Comparison of ENCODE assay signal across 34 mouse cellular contexts in the genomic region with DNA sequence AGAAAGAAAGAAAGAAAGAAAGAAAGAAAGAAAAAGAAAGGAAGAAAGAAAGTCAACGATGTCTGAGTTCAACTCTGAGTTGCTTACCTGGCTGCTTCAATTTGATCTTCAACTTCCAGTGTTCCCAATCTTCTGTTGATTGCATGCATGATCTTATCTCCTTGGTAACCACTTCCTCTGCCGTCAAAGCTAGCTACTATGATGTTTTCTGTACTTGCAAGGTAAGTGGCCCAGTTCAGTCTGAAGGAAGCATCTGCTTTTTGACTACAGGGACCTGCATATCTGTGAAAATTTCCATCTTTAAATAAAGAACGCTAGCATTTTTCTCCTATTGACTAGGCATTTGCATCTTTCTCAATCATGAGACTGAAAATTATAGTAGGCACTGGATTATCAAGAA. TPM values are rescaled to one million over a fixed set of nuclear protein-coding genes. Genes with fewer than 3 reads are reported as not detected.
A peak's percentile ranks its signal among the peaks of the same experiment; 100 is the strongest.
DNase-seq lines count a peak whose midpoint lies in the region; ATAC-seq lines count a peak whose summit lies in the region.
"Had no signal": no experiment of that assay in that cellular context is flagged by ENCODE, and none has a peak within 500 bp of the region (broad histone marks: within the 10 kb centered on the region; RNA-seq: fewer than 3 reads in every experiment).

No protein-coding gene starts in this region.

- H3K9ac ChIP-seq in forebrain, embryonic 14.5 days (ENCODE audit: low read length), result no peak overlapping the region
- no peak overlapping the region for H3K9ac ChIP-seq in midbrain, embryonic 14.5 days (replicated peaks; ENCODE audit: low read length)
- H3K9ac ChIP-seq: embryonic facial prominence, embryonic 12.5 days; forebrain, embryonic 15.5 days; heart, embryonic 13.5 days; hindbrain, embryonic 15.5 days; intestine, embryonic 15.5 days; limb, embryonic 12.5 days; liver, embryonic 15.5 days; lung, embryonic 14.5 days; neural tube, embryonic 13.5 days; stomach, embryonic 15.5 days had no signal

- H3K27me3 ChIP-seq in forebrain, embryonic 14.5 days (replicated peaks; ENCODE audit: control insufficient read depth, insufficient read depth, low read length), result no peaks in the 10 kb centered on the region
- no peaks in the 10 kb centered on the region for H3K27me3 ChIP-seq in midbrain, embryonic 14.5 days (ENCODE audit: control insufficient read depth, insufficient read depth, low read length)
- H3K27me3 ChIP-seq: embryonic facial prominence, embryonic 12.5 days; forebrain, embryonic 15.5 days; heart, embryonic 13.5 days; hindbrain, embryonic 15.5 days; intestine, embryonic 15.5 days; limb, embryonic 12.5 days; liver, embryonic 15.5 days; neural tube, embryonic 13.5 days; stomach, embryonic 15.5 days had no signal

- 0 out of 2 replicates have a peak, but pooled peaks have one; percentile 31 for ATAC-seq in megakaryocyte progenitor cell, adult 5-6 weeks (replicated peaks; ENCODE audit: poor library complexity)
- ATAC-seq in forebrain, embryonic 14.5 days, result no peak
- ATAC-seq in midbrain, embryonic 14.5 days (ENCODE audit: low FRiP score, low TSS enrichment), result no peak
- ATAC-seq: forebrain, embryonic 15.5 days; intestine, embryonic 15.5 days had no signal

- no peak overlapping the region for H3K4me3 ChIP-seq in forebrain, embryonic 14.5 days (ENCODE audit: low read depth, low read length)
- H3K4me3 ChIP-seq in midbrain, embryonic 14.5 days (replicated peaks; ENCODE audit: low read depth, low read length), result no peak overlapping the region
- H3K4me3 ChIP-seq: embryonic facial prominence, embryonic 12.5 days; forebrain, embryonic 15.5 days; heart, embryonic 13.5 days; hindbrain, embryonic 10.5 days; hindbrain, embryonic 15.5 days; intestine, embryonic 15.5 days; left cerebral cortex, adult 2 months; limb, embryonic 12.5 days; liver, embryonic 15.5 days; midbrain, embryonic 10.5 days; myocyte; neural tube, embryonic 13.5 days; stomach, embryonic 15.5 days had no signal

- H3K4me2 ChIP-seq in forebrain, embryonic 14.5 days (ENCODE audit: low read length), result no peak overlapping the region
- no peak overlapping the region for H3K4me2 ChIP-seq in midbrain, embryonic 14.5 days (ENCODE audit: low read length)
- H3K4me2 ChIP-seq: embryonic facial prominence, embryonic 12.5 days; forebrain, embryonic 15.5 days; heart, embryonic 13.5 days; hindbrain, embryonic 15.5 days; intestine, embryonic 15.5 days; limb, embryonic 12.5 days; liver, embryonic 15.5 days; lung, embryonic 14.5 days; neural tube, embryonic 13.5 days; stomach, embryonic 15.5 days had no signal

- WGBS in forebrain, embryonic 14.5 days, result 82% methylated on average over 3 of the region's 3 CpGs
- WGBS in midbrain, embryonic 14.5 days, result 83% methylated on average over 3 of the region's 3 CpGs

- H3K9me3 ChIP-seq in forebrain, embryonic 14.5 days (replicated peaks; ENCODE audit: control insufficient read depth, low read length), result no peaks in the 10 kb centered on the region
- H3K9me3 ChIP-seq in midbrain, embryonic 14.5 days (ENCODE audit: control insufficient read depth, low read length), result no peaks in the 10 kb centered on the region
- H3K9me3 ChIP-seq: embryonic facial prominence, embryonic 12.5 days; forebrain, embryonic 15.5 days; heart, embryonic 13.5 days; hindbrain, embryonic 10.5 days; hindbrain, embryonic 15.5 days; intestine, embryonic 15.5 days; limb, embryonic 12.5 days; liver, embryonic 15.5 days; midbrain, embryonic 10.5 days; neural tube, embryonic 13.5 days; stomach, embryonic 15.5 days had no signal

- H3K36me3 ChIP-seq in forebrain, embryonic 14.5 days (ENCODE audit: control insufficient read depth, insufficient read depth, low read length), result no peaks in the 10 kb centered on the region
- H3K36me3 ChIP-seq in midbrain, embryonic 14.5 days (ENCODE audit: control insufficient read depth, insufficient read depth, low read length), result no peaks in the 10 kb centered on the region
- H3K36me3 ChIP-seq: embryonic facial prominence, embryonic 12.5 days; forebrain, embryonic 15.5 days; heart, embryonic 13.5 days; hindbrain, embryonic 10.5 days; hindbrain, embryonic 15.5 days; intestine, embryonic 15.5 days; limb, embryonic 12.5 days; liver, embryonic 15.5 days; midbrain, embryonic 10.5 days; neural tube, embryonic 13.5 days; stomach, embryonic 15.5 days had no signal

- DNase-seq in CD4-positive helper T cell, adult 2 months (ENCODE audit: low read depth, low spot score), result peak; percentile 84
- peak; percentile 23 to 45 for DNase-seq in CD8-positive naive resting alpha-beta T cell, adult 2 months (ENCODE audit: low read depth in 2 of 2, low spot score in 2 of 2)
- peak; percentile 40 to 43 for DNase-seq in thymus, postnatal 10 days (ENCODE audit: low spot score in 2 of 2)
- no peak for DNase-seq in forebrain, embryonic 14.5 days (ENCODE audit: low spot score)
- DNase-seq in midbrain, embryonic 14.5 days, result no peak
- DNase-seq in layer of hippocampus, adult 11-12 months (ENCODE audit: low spot score), result no peak
- DNase-seq: adrenal gland, adult 8-10 months; B cell, adult 2 months; cerebellum, adult 2 months; cerebellum, postnatal 14 days; embryo, embryonic 11 days; gastrocnemius, postnatal 10 days; heart, postnatal 10 days; kidney, adult 8-10 months; kidney, postnatal 4 days; lung, embryonic 14.5 days; lung, postnatal 14 days; retina, postnatal 1 day; right cerebral cortex, postnatal 14 days had no signal

- H3K4me1 ChIP-seq in forebrain, embryonic 14.5 days (ENCODE audit: control insufficient read depth, insufficient read depth, low read length), result peaks cover 7% of the 10 kb centered on the region; the same call in 1 of the 2 replicates
- no peaks in the 10 kb centered on the region for H3K4me1 ChIP-seq in midbrain, embryonic 14.5 days (ENCODE audit: control insufficient read depth, insufficient read depth, low read length)
- H3K4me1 ChIP-seq: embryonic facial prominence, embryonic 12.5 days; heart, embryonic 13.5 days; hindbrain, embryonic 15.5 days; intestine, embryonic 15.5 days; liver, embryonic 15.5 days; neural tube, embryonic 13.5 days; stomach, embryonic 15.5 days had no signal

- H3K27ac ChIP-seq in forebrain, embryonic 14.5 days (ENCODE audit: low read depth, low read length), result no peak overlapping the region
- H3K27ac ChIP-seq in midbrain, embryonic 14.5 days (replicated peaks; ENCODE audit: low read depth, low read length), result no peak overlapping the region
- H3K27ac ChIP-seq: embryonic facial prominence, embryonic 12.5 days; forebrain, embryonic 15.5 days; heart, embryonic 13.5 days; hindbrain, embryonic 10.5 days; hindbrain, embryonic 15.5 days; intestine, embryonic 15.5 days; kidney, postnatal 0 days; left cerebral cortex, adult 2 months; limb, embryonic 12.5 days; liver, embryonic 15.5 days; midbrain, embryonic 10.5 days; neural tube, embryonic 13.5 days; stomach, embryonic 15.5 days had no signal

RNA-seq across cellular contexts. Expression of gene Dpp4, which starts 60.0 kb away (rescaled TPM):
- 9.8 and 10.0 TPM in 2 replicates for total RNA-seq in megakaryocyte progenitor cell, adult 5-6 weeks (2015)
- 13.8 and 16.4 TPM in 2 replicates for total RNA-seq in megakaryocyte progenitor cell, adult 5-6 weeks (2017)
- polyA plus RNA-seq in forebrain, embryonic 14.5 days (2014; fragmentation: Nextera tagmentation; extraction: Ambion mirVana), result 1.6 and 1.7 TPM in 2 replicates
- 0.72 and 1.5 TPM in 2 replicates for polyA plus RNA-seq in midbrain, embryonic 14.5 days (2014; fragmentation: Nextera tagmentation; extraction: Ambion mirVana)
- polyA plus RNA-seq: myocyte had no signal

Comparison
In these comparisons a context has a peak if more than half of its experiments do, and no peak if none do; other contexts are left out.
1. DNase-seq: peak in CD4-positive helper T cell, adult 2 months (single experiment), CD8-positive naive resting alpha-beta T cell, adult 2 months (2 of 2) and thymus, postnatal 10 days (2 of 2); none in forebrain, embryonic 14.5 days (single experiment), midbrain, embryonic 14.5 days (single experiment) and layer of hippocampus, adult 11-12 months (single experiment).